Mouse (Mus musculus) mouse trophoblast stem cell (cell line): ENCODE data around the gene Dgcr2.

Source experiments
- in situ Hi-C, 2 experiments: fragments of 300-500 bp; cut with MseI, MboI; formaldehyde crosslinking; loops; 2 replicates in 1 of 2; 3 replicates in 1 of 2; pipeline ENCODE4 v1.15.1; 2025

Gene Dgcr2

DNA sequence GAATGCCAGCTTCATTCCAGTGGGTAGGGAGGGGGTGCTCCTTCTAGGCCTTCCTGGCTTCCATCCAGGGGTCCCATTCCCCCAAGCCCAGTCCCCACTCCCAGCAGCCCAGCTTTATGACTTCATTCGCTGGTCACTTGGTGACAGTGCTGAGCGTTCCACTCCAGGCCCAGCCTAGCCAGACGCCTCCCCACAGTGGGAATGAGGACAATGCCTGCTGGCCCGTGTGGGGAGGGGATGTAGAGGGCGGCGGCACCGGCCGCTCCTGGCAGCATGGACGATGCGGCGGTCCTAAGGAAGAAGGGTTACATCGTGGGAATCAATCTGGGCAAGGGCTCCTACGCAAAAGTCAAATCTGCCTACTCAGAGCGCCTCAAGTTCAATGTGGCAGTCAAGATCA is at the start of gene Dgcr2, which contains the start of gene Tssk2:
TSS of gene Dgcr2 (minus strand) at position 101 of the 400 bp plus-strand sequence.
TSS of gene Tssk2 (plus strand) at position 176 of the 400 bp plus-strand sequence.
- in situ Hi-C loops, result no loop called here

GRCm38 (mm10) chr16:17945081-17945831 is 46.9 kb upstream of the Dgcr2 start:
- in situ Hi-C loops, result no loop called here

GRCm38 (mm10) chr16:17943466-17943865 is 45.1 kb upstream of the Dgcr2 start:
- in situ Hi-C loops, result no loop called here

DNA sequence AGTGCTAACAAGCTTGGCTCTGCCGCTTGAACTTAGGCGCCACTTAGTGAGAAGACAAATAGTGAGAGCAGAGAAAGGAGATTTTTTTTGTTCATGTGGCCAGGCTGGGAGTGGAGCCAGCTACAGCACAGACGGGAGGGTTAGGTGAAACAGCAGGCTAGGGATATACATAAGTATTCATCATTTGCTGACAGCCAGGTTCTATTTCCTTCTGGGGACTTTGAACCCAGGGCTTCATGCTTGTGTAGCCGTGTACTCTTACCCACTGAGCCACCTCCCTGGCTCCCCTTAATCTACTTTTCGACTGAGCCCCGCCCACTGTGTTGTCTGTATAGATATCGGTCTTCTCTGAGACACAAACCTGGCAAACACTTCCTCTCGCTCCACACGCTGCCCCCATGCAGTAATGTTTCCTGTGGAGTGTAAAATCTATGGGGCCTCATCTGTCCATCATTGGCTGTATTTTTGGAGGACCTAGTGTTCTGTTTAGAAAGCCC is 40.9 kb upstream of the Dgcr2 start:
- in situ Hi-C loops, result loop anchor here in 1 of 2 experiments (10.0 kb wide), 1 partner anchor 105 kb away; no protein-coding TSS in a partner anchor

GRCm38 (mm10) chr16:17938821-17939220 is 40.5 kb upstream of the Dgcr2 start:
- in situ Hi-C loops, result loop anchor here in 1 of 2 experiments (10.0 kb wide), 1 partner anchor 106 kb away; no protein-coding TSS in a partner anchor

- in situ Hi-C loops, result loop anchor here in 1 of 2 experiments (10.0 kb wide), 1 partner anchor 107 kb away; no protein-coding TSS in a partner anchor
Observed at GRCm38 (mm10) chr16:17938187-17938586, 39.8 kb upstream of the Dgcr2 start.

DNA sequence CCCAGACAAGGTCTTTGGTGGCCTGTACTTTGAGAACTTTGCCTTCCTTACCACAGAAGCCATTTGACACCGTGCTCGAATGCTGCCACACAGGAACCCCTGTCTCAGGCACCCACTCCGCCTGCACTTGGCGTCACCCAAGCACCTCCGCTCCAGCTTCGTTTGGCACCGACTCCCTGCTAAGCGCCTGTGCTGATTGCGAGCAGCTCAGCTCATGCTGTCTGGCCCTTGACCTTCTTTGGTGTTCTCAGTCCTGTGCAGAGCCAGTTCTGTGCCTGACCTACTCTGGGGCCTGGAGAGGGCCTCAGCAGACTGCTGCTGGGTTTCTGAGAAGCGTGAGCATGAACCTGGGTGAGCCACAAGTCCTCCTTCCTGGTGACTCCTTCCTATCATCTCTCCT is 38.4 kb upstream of the Dgcr2 start:
- in situ Hi-C loops, result loop anchor here in 1 of 2 experiments (10.0 kb wide), 1 partner anchor 108 kb away; no protein-coding TSS in a partner anchor

GRCm38 (mm10) chr16:17934445-17934910 is 36.1 kb upstream of the Dgcr2 start:
- in situ Hi-C loops, result loop anchor here (5.0 to 10.0 kb wide), 2 partner anchors 108 to 110 kb away; no protein-coding TSS in a partner anchor

DNA sequence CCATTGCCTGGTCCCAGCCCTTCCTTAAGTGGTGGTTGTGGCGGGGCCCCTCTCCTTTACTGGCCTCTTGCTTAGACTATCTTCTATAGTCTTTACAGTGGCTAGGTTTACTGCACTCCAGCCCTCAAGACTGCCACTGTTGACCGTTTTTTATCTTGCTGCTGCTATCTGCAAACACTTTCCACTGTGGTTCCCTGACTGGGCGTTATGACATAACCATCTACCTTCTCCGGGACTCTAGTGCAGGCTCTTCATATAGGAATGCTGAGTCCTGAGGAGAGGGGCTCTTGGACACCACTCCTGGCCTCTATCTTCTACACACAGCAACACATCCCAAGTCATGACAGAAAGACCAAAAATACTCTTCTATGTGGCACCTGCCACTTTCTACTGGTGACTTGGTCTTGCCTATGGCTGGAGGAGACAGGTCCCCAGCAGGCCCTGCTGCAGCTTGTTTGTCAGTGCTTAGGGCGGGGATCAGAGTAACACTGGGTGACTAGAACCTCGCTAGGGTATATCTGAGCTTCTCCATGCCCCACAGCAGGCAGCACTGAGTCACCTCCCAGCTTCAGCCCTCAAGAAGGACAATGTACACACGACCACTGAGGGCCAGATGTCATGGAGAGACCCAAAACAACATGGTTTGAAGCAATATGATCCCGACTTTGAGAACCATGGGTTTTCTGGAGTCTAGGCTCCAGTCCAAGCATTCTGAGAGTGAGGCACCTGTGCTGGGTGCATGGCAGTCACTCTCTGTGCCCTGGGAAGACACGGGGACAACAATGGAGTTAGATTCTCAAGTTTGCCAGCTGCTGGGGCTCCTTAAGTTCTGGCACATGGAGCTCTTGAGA is 35.5 kb upstream of the Dgcr2 start:
- in situ Hi-C loops, result loop anchor here (5.0 to 10.0 kb wide), 2 partner anchors 108 to 111 kb away; no protein-coding TSS in a partner anchor

GRCm38 (mm10) chr16:17931906-17932460 is 33.6 kb upstream of the Dgcr2 start:
- in situ Hi-C loops, result loop anchor here (5.0 to 10.0 kb wide), 2 partner anchors 110 to 113 kb away; no protein-coding TSS in a partner anchor

GRCm38 (mm10) chr16:17929631-17930030 is 31.3 kb upstream of the Dgcr2 start:
- in situ Hi-C loops, result loop anchor here (5.0 to 10.0 kb wide), 2 partner anchors 113 to 115 kb away; no protein-coding TSS in a partner anchor

- in situ Hi-C loops, result no loop called here
Observed at GRCm38 (mm10) chr16:17929211-17929610, 30.8 kb upstream of the Dgcr2 start.

DNA sequence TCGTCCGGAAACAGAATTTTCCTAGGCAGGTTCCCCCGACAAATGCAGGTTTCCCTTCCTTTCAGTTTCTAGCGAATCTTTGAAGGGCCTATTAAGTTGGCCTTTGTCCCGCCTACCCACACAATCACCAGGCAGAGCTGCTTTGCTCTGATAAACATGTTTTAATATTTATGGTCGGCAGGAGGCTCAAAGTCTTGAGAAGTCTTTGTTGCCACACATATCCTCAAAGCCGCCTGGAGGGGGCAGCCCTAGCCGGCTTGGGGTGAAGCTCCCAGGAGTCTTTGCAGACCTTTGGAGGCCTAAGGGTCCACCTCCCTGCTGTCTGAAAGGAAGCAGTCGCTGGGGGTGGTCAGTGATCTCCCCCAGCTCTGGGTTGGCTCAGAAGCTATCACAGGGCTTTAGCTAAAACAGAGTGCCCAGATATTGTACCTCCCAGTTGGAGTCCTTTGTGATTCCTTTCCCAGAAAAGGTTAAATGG is 30.3 kb upstream of the Dgcr2 start:
- in situ Hi-C loops, result no loop called here

DNA sequence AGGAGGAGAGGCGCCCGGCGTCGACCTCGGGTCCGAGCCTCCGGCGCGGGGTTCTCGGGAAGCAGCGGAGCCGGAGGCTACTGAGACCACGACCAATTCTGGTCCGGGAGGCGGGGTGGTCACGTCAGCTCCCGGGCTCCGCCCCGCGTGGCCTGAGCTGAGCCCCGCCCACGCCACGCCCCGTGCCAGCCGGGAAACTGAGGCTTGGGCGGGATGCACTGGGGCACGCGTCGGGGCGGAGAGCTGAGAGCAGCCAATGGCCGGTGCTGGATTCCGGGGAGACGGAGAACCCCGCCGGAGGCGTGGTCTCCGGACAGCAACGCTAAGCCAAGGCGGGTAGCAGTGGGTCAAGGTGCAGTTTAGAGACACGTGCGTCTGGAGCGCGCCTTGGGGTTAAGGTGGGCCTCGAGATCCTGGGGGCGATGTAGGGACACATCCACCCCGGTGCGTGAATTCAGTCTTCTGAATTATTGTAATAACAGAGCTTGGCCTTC is 29.8 kb upstream of the Dgcr2 start, which contains the start of gene Slc25a1:
TSS of gene Slc25a1 (minus strand) at position 133 of the 494 bp plus-strand sequence.
- in situ Hi-C loops, result no loop called here

GRCm38 (mm10) chr16:17927351-17928082 is 29.2 kb upstream of the Dgcr2 start:
- in situ Hi-C loops, result no loop called here

DNA sequence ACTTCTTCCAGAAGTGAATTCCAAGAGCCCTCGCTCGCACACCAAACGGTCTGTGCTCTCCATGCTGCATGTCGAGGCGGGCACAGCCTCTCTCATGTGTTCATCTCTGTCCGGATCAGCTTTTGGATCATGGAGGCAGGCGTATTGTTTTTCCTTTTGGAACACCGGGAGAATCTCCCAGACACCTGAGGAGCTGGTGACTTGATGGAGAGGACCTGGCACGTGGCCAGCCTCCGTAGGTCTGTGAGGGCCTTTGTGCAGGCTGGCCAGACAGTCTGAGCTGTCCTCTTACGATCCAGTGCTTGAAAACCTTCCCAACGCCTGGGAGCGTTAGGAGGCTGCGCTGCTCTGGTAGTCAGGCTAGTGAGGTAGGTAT is 23.8 kb upstream of the Dgcr2 start:
- in situ Hi-C loops, result no loop called here

DNA sequence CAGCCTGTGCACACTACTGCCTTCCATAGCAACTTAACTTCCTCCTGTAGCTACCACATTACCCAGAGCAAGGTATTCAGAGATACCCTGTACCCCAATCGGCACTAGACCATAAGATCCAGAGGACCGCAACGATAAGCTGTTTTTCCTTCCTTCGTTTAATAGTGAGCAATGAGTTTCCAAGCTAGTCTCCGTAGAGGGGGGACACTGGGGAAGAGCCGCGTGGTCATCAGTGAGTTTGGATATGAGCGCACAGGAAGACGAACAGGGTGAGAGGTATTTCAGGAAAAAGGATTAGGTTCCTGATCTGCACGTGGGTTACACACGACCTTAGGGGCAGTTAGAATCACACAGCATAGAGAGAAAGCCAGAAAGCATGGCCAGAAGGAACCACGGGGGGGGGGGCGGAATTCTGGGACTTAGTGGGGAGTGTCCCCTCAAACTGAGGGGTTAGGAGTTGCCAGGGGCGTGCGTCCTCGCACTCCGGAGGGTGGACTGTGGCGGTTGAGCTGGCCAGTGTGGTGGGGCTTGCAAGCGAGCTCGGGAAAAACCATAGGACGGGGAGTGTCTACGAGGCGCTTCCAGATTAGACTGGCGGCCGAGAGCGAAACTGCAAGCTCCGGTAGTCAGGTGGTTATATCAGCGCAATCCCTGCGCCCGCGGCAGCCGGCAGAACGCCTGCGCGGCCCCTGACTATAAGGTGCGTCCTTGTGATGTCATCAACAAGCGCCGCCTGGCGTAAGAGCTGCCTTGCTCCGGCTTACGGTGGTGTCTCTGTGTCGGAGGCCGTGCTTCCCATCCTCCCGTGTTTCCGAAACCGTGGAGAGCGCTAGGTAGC is 23.2 kb upstream of the Dgcr2 start:
- in situ Hi-C loops, result no loop called here

DNA sequence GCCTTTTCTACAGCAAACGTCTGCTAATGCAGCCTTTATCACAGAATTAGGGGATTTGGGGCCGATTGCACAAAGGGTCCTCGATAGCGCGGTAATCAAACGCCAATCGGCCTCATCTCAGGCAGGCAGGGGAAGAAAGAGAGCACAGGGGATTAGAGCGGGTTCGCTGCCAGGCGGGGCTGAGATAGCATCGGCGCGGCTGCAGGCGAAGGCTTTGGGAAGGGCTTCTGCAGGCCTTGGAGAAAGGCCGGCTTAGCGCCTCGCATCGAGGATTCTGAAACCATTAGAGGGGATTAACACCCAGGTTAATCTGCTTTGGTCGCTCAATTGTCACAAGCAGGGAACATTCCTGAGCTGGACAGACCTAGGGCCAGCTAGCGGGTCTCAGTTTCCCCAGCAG is 22.2 kb upstream of the Dgcr2 start:
- in situ Hi-C loops, result no loop called here
